Mouse (Mus musculus) embryonic fibroblast, embryonic 13.5 days (primary cell): ENCODE measurements around the gene Fnip1.

Experiments
- CTCF ChIP-seq: IDR thresholded peaks from 2 replicates; pipeline ENCODE4 v1.5.1; 2011; ENCODE audit warnings: mild to moderate bottlenecking, control low read depth, low read length, moderate library complexity, borderline replicate concordance; ENCODE audit not compliant: insufficient read depth
- POLR2A ChIP-seq: IDR thresholded peaks from 2 replicates; pipeline ENCODE4 v1.6.1; 2011; ENCODE audit warnings: low read depth, mild to moderate bottlenecking, control low read depth, low read length, moderate library complexity

- TF ChIP-seq CTCF (no peak), POLR2A (no peak)
These were observed 102.3 kb downstream of the Fnip1 start for GRCm38 (mm10) chr11:54540328-54540727.
